Mouse (Mus musculus): ENCODE measurements around the gene Mcm9.
A peak's percentile ranks its signal among the peaks of the same experiment; 100 is the strongest.

DNA sequence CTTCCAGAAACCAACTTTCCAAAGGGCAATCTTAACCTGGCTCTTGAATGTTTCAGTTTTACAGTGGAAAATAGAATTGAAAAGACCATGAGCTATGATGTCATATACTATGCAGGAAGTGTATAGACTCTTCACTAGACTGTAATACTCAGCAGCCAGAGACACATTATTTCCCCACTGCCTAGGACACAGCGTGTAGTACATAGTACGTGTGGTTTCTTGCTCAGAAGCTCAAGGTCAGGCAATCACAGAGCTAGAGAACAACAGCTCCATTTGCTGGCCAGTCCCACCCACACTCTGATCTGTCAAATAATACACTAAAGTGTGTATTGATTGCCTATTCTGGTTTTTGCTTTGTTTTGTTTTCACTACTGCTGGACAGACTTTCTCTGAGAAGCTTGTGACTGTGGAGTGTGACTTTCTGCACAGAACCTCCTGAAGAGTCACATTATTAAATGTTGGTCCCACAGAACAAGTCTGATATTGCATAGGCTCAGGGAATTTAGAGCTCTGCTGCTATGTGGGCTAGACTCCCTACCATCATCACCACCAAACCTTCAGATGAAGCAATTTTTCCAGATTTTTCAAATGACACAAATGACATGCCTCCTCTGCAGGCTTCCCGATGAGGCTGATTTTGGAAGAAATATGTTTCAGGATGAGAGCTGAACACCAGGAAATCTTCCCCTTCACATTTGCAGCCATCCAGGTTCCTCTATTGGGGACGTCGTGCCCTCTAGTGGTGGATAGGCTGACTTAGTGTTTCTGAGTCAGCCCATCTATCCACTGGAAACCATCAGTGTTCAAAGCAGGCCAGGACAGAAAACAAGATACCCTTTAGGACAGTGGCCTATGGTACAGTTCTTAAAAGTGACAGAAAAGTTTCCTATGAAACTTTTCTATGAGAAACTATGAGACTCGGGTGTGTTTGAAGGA is 102.1 kb downstream of the Mcm9 start:
- TF ChIP-seq POLR2A (IDR thresholded peaks at IDR 0.05; ENCODE audit: low read depth, low read length) = no peak
- TF ChIP-seq CTCF (IDR thresholded peaks at IDR 0.05; ENCODE audit: borderline replicate concordance, insufficient read depth, low read length) = peak; percentile 56; the same call in 1 of the 2 replicates
